Mouse (Mus musculus) thymus, postnatal 4 days (tissue): ENCODE measurements around the gene Slc11a1.

Source experiments
- DNase-seq: peaks from one replicate; pipeline ENCODE4 v3.0.0; 2021

Gene Slc11a1

DNA sequence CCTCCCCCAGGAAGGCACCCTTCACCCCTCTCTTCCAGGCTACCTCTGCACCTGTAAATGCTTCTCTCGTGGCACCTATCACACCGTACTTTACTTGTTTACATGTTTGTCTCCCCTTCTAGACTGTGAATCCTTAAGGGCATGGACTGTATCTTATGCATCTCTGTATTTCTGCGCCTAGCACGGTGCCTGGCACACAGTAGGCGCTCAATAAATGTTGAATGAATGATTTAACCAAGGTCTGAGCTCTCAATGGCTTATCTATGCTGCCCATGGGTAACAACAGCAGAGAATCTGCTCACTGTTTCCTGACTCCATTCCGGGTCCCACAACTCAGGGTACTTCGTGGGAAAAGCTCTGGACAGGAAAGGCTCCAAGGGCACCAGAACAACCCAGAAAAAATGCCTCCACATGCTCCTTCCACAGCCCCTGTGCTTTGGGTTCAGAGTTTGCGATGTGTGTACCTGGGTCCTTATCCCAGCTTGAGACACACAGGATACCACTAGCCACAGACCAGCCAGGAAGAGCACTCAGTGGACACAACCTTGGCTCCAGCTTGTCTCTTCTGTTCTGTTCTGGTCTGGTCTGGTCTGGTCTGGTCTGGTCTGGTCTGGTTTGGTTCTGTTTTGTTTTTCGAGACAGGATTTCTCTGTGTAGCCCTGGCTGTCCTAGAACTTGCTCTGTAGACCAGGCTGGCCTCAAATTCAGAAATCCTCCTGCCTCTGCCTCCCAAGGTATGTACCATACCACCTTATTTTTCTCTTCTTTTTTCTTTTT, 21.4 kb upstream of the Slc11a1 start:
- no peak for DNase-seq

DNA sequence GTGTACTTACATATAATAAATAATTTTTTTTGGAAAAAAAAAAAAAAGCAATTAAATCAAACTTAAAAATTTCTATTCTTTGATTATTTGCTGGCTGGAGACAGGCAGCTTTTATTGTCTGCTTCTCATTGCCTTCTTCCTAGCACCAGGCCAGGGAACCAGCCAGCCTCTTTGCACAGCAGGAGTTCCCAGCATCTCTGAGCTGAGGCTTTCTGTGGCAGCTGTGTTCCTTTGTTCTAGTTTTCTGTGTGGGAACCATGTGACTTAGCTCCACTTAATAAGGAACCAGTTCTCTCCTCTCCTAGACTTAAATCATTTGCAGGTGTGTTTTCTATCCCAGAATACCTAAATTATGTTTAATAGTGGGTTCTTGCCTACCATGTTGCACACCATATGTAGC, 17.5 kb upstream of the Slc11a1 start:
- no peak for DNase-seq

DNA sequence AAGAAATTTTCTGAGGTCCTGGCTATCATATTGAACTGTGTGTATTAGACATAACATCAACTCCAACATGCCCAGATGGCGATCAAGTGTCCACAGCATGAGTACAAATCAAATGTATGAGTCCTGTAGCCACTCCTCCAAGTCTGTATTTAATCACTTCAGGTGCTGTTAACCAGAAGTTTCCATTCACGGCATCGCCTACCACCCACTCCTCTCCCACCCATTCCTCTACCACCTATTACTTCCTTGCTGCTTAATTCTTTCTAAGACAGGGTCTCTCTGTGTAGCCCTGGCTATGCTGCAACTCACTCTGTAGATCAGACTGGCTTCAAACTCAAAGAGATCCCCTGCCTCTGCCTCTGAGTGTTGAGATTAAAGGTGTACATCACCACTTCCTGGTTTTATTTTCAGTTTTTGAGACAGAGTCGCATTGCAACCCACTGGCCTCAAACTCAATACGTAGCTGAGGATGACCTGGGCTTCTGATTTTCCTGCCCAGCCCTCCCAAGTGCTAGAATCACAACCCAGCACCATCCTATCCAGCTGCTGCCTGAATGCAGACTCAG, 15.0 kb upstream of the Slc11a1 start:
- no peak for DNase-seq

DNA sequence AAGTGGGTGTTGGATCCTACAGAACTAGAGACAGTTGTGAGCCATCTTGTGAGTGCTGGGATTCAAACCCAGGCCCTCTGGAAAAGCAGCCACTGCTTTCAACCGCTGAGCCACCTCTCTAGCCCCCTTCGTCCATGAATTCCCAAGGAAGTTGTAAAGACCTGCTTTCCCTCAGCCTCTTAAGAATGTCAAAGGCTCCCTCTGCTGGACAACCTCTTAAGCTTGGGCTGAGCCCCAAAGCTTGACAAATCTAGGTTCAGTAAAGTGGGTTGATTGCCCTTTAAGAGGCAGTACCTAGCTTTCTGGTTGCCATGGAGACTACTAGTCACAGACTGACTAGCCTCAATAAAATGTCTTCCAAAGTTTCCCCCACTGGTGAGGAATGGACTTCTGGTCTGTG, 13.2 kb upstream of the Slc11a1 start, which contains the start of gene Catip:
Catip (plus strand) TSS at position 297 of the 400 bp plus-strand sequence.
- DNase-seq = peak; percentile 70

DNA sequence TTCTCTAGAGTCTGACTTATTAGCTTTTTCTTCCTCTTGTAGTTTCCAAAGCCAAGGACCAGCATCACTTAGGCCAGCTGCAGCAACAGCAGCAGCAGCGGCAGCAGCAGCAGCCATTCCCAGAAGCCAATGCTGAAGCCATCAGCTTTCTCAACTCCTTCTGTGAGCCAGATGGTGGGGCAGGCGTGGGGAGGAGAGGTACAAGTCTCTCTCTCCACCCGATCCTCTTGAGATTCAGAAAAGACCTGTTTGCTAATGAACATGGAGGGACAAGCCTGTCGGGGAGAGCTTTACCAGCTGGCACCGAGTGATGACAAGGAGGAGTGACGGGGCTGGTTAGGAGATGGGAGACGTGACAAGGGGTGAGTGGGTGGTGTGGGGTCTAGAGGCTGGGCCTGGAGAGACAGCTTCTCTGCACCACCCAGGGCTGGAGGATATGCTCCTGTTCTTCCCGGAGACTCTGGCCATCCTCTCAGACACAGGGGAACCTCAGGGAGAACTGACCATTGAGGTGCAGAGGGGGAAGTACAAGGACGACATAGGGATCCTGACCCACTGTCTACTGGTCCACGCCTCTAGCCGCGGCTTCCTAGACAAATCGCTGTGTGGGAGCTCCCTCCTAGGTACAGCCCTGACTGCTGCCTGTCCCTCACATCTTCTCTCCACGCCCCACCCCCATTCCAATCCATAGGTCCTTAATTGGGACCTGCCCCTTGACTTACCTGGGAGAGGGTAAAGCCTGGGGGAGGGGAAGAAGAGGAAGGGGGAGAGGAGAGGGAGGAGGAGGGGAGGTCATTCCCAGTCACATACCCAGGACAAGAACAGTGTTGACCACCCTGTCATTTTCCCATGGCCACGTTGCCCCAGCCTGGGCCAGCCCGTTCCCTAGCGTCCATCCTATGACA, 12.4 kb upstream of the Slc11a1 start:
- DNase-seq = no peak

DNA sequence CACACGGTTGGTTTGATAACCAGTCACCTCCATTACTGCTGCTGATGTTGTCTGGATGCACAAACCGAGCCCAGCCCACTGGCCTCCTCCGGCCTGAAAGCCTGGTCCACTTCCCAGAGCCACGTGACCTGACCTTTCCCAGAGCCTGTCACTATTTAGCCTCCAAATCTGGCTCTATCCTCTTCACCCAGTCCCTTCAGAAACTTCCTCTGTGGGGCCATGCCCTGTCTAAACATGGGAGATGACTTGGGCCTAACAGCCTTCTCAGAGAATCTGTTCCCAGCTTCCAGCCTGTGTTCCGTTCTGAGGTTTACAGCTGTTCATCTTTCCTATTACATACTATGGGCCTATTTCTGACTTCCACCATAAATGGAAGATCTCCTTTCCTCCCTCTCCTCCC, 11.6 kb upstream of the Slc11a1 start:
- DNase-seq = no peak

DNA sequence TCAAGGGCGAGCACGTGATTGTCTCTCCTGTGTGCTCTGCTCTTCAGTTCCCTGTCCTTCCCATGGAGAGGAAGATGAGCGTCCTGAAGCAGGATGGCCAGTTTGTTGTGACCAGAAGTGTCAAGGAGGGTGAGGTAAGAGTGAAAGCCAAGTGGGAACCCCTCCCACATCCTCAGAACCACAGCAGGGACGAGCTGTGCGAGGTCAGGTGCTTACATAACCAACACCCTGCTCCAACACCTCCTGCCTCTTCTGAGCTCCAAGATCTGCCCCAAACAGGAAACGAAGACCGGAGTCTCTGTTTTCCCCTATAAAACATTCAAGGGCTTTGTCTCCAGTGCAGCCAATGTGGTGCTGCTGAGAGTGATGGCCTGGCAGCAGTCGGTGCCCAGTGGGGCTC, 10.7 kb upstream of the Slc11a1 start:
- DNase-seq = no peak

DNA sequence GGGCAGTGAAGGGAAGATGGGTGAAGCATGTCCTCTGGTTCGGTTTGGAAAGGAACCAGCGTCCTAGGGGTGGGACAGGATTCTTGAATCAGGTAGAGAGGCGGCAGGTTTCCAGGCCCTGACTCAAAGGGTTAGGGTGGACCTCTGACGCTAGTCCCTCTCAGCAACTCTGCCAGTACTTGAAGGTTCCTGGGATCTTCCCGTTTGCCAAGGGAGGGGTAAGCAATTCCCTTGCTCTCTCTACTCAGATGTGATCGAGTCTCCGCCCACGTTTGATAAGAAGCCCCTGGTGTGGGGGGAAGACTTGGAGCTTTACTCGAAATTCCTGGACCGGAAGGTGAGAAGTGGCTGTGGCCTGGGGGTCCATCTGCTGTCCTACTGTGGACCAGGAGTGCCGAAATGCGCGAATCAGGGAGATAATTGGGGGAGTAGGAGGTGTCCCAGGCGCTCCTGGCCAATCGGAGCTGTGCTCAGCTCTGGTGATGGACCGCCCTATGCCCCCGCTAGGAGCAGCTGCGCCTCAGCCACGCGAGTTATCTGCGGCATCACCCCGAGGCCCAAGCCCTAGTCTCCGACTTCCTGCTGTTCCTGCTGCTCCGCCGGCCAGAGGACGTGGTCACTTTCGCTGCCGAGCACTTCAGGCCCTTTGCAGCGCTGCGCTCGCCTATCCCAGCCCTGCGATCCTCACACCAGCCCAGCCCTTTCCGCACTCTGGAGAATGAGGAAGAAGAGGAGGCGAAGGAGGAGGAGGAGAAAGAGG, 6.9 kb upstream of the Slc11a1 start:
- peak; percentile 52 for DNase-seq

DNA sequence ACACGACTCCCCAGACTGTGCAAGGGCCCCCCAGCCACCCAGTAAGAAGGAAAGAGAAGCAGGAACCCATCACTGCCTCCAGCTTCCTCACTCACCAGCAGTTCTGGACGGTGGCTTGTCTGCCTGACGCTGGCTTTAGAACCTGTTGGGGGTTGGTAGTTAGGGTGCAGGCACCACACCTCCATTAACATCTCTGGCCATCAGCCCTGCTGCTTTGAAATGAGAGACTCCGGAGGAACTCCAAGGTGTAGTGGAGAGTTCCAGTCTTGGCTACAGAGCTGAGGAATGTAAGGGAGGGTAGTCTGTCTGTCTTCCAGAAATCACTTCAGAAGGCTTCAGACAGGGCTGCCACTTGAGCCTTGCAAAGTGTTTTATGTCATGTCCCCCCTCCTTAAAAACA, 5.0 kb upstream of the Slc11a1 start:
- no peak for DNase-seq

DNA sequence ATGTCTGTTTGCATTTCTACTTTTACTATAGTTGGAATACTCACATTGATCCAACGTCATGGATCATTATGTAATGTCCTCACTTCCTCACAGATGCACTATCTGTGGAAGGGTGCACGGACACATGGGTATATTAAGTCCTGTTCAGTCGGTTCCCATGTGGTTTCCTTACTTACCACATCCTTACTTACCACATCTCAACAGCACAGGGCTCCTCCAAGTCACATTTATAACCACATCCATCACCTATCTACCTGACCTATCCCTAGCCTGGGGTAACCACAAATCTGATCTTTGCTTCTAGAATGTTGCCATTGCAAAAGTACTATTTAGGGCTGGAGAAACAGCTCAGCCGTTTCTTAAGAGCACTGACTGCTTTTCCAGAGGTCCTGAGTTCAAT, 1.6 kb upstream of the Slc11a1 start:
- DNase-seq = no peak

DNA sequence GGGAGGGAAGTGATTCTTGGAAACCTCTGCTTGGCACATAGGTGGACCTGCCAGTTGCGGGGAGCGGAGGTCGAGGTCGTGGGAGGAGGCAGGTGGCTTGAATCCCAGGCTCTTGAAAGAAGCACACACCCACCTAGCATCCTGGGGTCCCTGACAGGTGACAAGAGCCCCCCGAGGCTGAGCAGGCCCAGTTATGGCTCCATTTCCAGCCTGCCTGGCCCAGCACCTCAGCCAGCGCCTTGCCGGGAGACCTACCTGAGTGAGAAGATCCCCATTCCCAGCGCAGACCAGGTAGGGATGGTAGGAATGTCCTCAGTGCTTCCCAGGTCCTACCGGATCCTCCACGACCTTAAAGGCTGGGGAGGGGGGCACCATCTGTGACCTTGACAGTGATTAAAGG, 566 bp downstream of the Slc11a1 start:
- DNase-seq = no peak

DNA sequence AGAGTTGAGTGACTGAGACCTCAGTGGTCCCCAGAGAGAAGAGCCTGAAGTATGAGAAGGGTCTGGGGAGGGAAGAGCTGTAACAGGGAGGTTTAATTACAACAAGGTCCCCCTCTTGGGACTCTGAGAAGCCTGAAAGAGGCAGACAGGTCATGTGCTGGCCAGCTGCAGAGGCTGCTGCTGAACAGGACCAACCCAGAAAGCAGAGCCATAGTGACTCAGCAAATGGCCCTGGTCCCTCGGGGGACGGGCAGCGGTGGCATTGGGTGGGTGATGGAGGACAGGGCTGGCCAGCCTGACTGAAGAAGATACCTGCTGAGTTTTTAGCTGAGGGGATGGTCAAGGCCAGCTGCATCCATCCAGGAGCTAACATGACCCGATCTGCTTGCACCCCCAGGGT, 1.4 kb downstream of the Slc11a1 start:
- no peak for DNase-seq

DNA sequence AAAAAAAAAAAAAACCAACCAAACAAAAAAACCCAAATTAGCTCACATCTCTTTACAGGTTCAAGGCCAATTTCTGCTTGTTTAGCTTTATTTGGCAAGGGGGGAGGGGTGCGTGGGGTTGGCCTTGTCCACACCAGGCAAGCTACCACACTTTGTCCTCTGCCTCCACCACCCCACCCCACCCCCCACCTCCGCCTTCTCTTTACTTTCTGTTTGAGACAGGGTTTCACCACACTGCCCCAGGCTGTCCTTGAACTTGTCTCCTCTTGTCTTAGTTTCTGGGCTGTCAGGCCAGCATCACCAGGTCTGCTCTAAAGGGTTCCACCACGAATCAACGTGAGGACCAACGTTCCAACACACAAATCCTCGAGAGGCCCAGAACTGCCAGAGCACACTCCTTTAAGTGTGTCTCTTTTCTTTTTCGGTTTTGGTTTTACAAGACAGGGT, 4.1 kb downstream of the Slc11a1 start:
- DNase-seq = no peak

DNA sequence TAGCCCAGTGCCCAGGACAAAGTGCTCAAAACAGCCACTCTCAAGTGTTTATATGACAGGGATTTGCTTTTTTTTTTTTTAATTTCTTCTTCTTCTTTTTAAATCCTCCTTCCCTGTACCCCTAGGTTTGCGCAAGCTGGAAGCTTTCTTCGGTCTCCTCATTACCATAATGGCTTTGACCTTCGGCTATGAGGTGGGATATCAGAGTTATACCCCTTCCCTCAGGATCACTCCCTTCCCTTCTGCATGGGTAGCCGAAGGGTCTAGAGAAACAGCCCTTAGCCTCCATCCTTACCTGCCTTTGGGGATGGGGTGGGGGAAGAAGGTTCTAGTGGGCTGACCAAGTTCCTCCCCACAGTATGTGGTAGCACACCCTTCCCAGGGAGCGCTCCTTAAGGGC, 5.5 kb downstream of the Slc11a1 start:
- DNase-seq = no peak

DNA sequence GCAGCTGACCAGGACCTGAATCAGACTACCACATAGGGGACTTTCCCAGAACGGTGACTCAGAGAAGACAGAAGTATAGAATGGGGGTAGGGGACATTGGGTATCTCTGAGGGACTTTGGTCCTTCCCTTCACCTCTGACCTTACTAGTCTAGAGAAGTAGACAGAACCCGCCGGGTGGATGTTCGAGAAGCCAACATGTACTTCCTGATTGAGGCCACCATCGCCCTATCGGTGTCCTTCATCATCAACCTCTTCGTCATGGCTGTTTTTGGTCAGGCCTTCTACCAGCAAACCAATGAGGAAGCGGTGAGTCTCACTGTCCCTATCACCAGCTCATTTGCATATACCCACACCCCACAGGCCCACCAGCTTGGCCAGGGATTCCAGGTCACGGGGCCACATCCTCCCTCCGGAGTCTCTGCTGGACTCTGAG, 6.6 kb downstream of the Slc11a1 start:
- no peak for DNase-seq

DNA sequence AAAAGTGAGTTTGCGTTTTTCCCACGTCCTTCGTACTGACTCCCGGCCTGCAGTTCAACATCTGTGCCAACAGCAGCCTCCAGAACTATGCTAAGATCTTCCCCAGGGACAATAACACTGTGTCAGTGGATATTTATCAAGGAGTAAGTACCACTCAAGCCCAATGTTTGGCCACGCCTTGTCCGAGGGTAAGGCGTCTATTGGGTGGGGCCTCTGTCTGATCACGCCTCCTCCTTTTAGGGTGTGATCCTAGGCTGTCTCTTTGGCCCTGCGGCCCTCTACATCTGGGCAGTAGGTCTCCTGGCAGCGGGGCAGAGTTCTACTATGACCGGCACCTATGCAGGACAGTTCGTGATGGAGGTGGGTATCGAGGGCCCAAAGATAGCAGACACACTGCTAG, 8.4 kb downstream of the Slc11a1 start:
- no peak for DNase-seq

DNA sequence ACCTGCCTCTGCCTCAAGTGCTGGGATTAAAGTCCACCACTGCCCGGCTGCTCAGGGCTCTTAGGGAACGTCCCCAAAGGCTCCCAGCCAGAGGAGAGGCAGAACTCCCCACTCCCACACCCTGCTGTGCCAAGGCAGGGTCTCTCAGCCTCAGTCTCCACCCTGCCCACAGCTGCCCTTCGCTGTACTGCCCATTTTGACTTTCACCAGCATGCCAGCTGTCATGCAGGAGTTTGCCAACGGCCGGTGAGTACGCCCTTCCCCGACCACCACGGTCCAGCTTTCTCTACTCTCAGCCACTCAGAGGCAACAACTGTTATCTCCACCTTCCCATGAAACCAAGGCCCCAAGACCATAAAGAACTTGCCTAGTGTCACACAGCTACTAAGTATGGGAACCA, 9.5 kb downstream of the Slc11a1 start:
- DNase-seq = no peak

DNA sequence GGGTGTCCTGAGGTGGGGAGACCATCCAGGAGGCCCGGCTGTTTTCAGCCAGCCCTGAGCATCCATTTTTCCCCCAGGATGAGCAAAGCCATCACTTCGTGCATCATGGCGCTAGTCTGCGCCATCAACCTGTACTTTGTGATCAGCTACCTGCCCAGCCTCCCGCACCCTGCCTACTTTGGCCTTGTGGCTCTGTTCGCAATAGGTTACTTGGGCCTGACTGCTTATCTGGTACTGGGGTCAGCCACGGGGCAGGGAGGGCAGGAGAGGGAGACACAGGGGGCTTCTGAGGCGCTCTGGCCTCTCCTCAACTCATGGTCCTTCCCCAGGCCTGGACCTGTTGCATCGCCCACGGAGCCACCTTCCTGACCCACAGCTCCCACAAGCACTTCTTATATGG, 10.1 kb downstream of the Slc11a1 start:
- no peak for DNase-seq

DNA sequence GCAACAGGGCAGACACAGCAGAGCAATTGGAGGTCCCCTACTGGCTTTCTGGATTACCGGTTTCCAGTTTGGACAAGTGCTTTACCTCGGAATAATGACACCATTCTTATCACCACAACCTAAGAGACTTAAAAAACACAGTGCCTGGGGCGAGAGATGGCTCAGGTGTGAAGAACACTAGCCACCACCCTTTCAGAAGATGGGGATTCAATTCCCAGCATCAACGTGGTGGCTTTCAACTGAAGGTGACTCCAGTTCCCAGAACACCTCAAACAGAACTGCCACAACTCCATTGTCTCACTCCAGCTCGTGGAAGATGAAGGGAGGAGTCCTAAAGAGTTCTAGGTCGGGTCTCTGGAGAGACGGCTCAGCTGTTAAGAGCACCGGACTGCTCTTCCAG, 10.5 kb downstream of the Slc11a1 start:
- no peak for DNase-seq

DNA sequence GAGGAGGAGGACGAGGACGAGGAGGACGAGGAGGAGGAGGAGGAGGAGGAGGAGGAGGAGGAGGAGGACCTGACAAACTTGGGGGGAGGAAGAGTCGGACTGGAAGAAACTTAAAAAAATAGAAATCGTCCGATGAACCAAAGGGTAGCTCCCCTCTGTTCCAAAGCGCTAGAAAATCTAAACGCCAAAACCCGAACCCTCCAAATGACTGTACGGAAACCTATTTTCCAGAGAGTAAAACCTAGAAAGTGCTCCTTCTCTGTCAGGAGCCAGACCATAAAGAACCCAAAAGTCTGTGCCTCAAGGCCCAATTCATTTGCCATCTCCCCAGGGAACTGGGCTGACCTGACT, 11.3 kb downstream of the Slc11a1 start:
- DNase-seq = no peak

DNA sequence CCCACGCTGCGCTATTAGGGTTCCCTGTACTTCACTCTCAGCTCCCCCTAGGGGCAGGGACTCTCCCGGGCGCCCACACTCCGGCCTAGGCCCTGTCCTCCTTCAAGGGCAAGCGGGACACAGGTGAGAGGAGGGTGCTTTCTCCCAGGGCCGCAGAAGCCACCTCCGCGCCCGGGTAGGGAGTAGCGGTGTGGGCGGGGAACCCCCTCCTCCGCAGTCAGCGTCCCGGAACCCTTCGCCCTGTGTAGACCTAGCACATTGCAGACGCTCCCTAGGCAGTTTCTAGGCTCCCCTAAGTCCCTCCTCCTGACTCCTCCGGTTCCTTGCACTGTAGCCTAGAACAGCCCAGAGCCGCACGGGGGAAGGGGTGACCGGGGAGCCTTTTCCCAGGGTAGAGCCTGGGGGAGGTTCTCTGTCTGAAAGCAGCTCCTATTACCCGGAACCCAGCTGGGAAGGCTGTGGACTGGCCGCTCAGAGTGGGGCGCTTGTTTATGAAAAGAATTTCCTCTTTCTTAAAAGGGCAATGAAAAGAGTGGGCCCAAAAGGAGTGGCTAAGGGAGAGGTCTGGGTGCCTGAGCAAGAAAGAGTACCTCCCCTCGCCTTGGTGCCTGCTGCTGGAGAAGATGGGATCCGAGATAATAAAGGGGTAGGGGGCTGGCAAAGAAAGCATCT, 11.9 kb downstream of the Slc11a1 start:
- DNase-seq = peak; percentile 95

DNA sequence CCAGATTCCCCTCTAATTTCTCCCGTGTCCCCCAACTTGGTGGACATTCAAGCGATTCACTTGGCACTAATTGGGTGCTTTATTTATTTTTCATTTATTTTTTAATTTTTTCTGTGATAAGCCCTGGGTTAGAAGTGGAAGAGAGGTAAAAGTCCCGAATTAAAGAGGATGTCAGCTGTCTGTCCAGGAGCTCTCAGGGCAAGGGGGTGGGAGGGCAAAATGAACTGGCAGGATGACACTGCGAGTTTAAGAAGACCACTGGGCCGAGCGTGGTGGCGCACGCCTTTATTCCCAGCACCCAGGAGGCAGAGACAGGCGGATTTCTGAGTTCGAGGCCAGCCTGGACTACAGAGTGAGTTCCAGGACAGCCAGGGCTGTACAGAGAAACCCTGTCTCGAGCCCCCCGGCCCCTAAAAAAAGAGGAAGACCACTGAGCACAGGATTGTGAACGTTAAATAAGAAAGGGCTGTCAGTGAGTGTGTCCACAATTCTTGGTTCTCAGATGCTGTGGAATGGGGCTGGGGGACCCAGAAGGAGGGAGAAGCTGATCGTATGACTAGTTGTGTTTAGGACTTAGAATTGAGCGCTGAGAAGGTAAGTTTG, 12.5 kb downstream of the Slc11a1 start:
- DNase-seq = no peak
